Mouse (Mus musculus) stomach, postnatal 0 days (tissue): ENCODE results near the gene Asb1.

ENCODE experiments used
- CTCF ChIP-seq: IDR thresholded peaks from 2 replicates; pipeline ENCODE4 v1.5.1; 2016; ENCODE audit warnings: antibody characterized with exemption, low read depth, mild to moderate bottlenecking, moderate library complexity
- EP300 ChIP-seq: optimal IDR thresholded peaks from 2 replicates; pipeline ENCODE3; 2016; ENCODE audit warnings: antibody characterized with exemption

- TF ChIP-seq CTCF (no peak), EP300 (no peak)
Observed at GRCm38 (mm10) chr1:91580503-91580902, 40.2 kb downstream of the Asb1 start.
